Mouse (Mus musculus) megakaryocyte, embryonic 14.5 days (primary cell): ENCODE measurements at regions not wholly inside any gene's neighbourhood (a gene's known extent, or its start where the extent isn't known, plus 50 kb on each side); places are given as distances from the start of the nearest gene placed in this dataset.

ENCODE experiments used
- H3K27me3 ChIP-seq: replicated peaks from 2 replicates; pipeline ENCODE3; 2012; ENCODE audit warnings: inconsistent platforms
- H3K36me3 ChIP-seq: replicated peaks from 2 replicates; pipeline ENCODE3; 2012; ENCODE audit warnings: low read length, inconsistent platforms, mixed read lengths
- H3K4me1 ChIP-seq: 2 replicates; pipeline ENCODE4 v1.6.1; 2012; ENCODE audit warnings: inconsistent platforms
- H3K4me3 ChIP-seq: replicated peaks from 2 replicates; pipeline ENCODE3; 2012; ENCODE audit warnings: moderate library complexity, mild to moderate bottlenecking, inconsistent platforms
- H3K9me3 ChIP-seq: 2 replicates; pipeline ENCODE4 v1.6.1; 2012; ENCODE audit warnings: inconsistent platforms
- FLI1 ChIP-seq: IDR thresholded peaks from 2 replicates; pipeline ENCODE4 v1.6.1; 2012; ENCODE audit warnings: low read length, inconsistent platforms, mixed read lengths
- GATA1 ChIP-seq: IDR thresholded peaks from 3 replicates; pipeline ENCODE4 v1.6.1; 2012; ENCODE audit warnings: mixed read lengths, low read length, inconsistent platforms, borderline replicate concordance

DNA sequence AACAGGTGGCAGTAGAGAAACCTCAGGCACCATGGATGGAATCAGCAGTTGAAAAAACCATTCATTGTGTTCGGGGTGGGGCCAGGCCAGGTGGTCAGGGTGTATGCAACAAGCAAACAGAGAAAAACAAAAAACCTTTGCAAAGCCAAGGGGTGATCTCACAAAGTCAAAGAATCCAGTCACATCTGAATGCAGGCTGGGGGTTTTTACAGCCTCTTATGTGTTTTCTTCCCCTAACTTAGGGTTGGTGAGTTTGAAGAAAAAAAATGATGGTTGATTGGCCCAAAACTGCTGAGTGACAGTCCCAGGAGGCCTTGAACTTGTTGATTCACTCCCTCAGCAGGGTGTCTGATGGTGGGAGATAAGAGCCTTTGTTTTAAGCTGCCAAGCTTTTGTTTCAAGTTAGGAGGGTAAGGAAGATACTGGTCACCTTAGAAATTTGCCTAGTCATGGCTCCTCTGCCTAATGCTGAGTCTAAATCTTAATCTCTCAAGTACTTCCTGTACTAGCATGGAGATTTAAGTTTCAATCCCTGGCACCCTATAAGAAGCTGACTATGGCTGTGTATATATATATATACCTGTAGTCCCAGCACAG, 166.0 kb upstream of the Thsd7b start:
- no peak overlapping the region for H3K4me3 ChIP-seq
- H3K4me1 ChIP-seq, result no peaks in the 10 kb centered on the region

DNA sequence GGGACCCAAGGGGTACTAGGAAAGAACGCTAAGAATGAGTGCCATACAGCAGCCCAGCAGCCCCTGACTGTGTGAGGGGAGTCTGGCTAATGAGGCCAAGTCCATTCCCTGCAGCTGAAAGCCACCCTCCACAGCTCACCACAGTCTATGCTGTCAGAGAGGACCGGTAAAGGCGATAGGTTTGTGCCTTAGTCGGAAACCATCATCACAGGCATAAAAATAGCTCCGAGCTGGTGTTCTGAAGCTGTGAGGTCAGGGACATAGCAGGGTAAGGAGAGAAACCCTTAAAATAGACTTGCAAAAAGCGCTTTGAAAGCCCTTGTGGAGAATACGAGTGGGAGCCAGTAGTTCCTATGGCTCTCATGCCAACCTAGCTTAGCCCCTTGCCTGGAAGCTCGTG, 172.1 kb upstream of the Thsd7b start:
- no peaks in the 10 kb centered on the region for H3K27me3 ChIP-seq
- TF ChIP-seq GATA1, result no peak
- no peak for TF ChIP-seq FLI1
- H3K4me3 ChIP-seq, result no peak overlapping the region
- H3K9me3 ChIP-seq, result 0 out of 2 replicates have a peak, but pooled peaks cover 7% of the 10 kb centered on the region
- H3K4me1 ChIP-seq, result no peaks in the 10 kb centered on the region
- no peaks in the 10 kb centered on the region for H3K36me3 ChIP-seq

More for the DNA sequence above, 166.0 kb upstream of the Thsd7b start:
- Histone ChIP-seq H3K9me3 (no peaks in the 10 kb centered on the region), H3K27me3 (no peaks in the 10 kb centered on the region), H3K36me3 (no peaks in the 10 kb centered on the region)
- no peak for TF ChIP-seq FLI1
- no peak for TF ChIP-seq GATA1

DNA sequence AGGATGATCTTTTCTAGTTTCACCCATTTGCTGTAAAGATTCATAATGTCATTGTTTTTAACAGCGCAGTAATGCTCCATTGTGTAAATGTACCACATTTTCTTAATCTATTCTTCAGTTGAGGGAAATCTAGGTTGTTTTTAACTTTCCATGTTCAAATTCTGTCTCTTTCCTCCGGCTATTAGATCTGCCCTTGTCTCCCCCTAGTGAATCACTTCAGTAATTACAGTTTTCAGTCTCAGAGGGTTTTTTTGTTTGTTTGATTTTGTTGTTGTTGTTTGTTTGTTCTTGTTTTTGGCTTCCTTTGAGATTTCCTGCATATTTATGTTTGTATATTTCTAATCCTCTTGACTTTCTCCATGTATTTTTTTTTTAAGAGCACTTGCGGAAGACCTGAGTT, 194.8 kb upstream of the Thsd7b start:
- Histone ChIP-seq H3K4me1 (no peaks in the 10 kb centered on the region), H3K27me3 (no peaks in the 10 kb centered on the region), H3K4me3 (no peak overlapping the region), H3K36me3 (no peaks in the 10 kb centered on the region), H3K9me3 (no peaks in the 10 kb centered on the region)
- no peak for TF ChIP-seq FLI1
- no peak for TF ChIP-seq GATA1

DNA sequence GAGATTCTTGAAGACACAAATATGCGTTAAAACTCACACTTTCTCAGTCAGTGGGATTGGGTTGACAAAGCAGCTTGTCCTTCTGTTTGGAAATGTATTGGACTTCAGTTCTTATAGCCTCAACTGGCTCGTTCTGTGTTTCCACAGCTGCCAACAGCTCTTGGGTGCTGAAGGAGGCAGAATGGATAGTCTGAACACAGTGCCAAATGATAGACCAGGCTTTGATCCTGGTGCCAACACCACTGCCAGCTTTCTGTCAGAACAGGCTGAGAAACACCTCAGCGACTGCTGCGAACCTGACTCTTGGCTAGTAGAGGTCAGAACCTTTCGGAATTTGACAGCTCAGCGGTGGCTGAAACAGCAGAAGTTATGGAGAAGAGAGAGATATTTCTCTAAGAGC, 215.9 kb upstream of the Thsd7b start:
- Histone ChIP-seq H3K4me1 (no peaks in the 10 kb centered on the region), H3K36me3 (no peaks in the 10 kb centered on the region), H3K4me3 (no peak overlapping the region), H3K9me3 (no peaks in the 10 kb centered on the region), H3K27me3 (no peaks in the 10 kb centered on the region)
- TF ChIP-seq FLI1 (no peak), GATA1 (no peak)

DNA sequence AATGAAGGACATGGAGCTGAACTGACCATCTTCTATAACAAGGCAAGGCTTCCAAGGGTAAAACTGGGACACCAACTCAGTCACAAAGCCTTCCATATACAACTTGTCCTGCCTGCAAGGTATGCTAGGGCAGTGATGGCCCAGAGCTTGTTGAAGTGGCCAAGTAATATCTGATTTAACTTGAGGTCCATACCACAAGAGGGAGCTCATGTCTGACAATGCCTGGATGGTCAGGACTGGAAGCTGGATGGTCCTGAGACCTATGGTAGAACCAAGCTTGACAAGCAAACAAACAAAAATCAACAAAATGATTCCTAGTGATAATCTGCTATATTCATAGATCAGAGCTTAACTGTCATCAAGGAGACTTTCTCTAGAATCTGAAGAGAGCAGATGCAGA, 217.8 kb upstream of the Thsd7b start:
- Histone ChIP-seq H3K9me3 (no peaks in the 10 kb centered on the region), H3K36me3 (no peaks in the 10 kb centered on the region), H3K4me1 (no peaks in the 10 kb centered on the region), H3K27me3 (no peaks in the 10 kb centered on the region), H3K4me3 (no peak overlapping the region)
- TF ChIP-seq FLI1 (no peak), GATA1 (no peak)

DNA sequence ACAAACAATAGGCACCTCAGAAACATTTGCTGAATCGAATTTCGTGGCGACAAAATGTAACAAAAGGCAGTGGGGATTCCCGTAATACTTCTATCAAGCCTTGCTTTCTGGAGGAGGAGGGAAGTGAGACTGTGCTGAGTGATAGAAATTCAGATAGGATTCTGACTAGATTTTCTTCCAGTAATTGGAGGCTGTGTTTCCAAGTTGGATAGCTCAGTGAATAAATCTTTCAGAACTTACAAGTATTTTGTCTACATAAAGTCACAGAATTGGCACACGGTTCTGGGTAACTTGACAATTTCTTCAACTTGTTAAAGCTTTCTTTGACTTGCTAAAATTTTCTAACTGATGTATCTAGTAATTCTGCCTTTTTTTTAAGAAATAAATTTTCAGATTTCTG, 239.4 kb upstream of the Thsd7b start:
- no peak overlapping the region for H3K4me3 ChIP-seq

DNA sequence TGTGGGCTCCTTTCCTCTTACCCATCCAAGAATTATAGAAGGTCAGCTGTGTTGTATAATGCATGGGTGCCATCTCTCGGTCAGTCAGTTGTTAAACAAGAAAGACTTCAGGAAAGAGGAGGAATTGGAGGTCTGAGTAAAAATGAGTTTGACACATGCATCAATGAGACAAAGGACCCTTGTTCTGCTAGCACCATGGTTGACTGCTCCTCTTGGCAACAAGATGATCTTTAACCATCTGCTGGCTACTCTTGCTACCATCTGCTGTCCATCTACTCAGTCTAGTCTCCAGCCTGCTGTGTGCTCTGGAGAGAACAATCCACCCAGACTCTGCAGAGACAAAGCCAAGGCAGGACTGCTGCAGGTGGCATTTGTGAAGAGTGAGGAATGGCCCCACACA, 267.2 kb upstream of the Thsd7b start:
- Histone ChIP-seq H3K27me3 (no peaks in the 10 kb centered on the region), H3K9me3 (no peaks in the 10 kb centered on the region), H3K36me3 (no peaks in the 10 kb centered on the region), H3K4me3 (no peak overlapping the region), H3K4me1 (no peaks in the 10 kb centered on the region)
- no peak for TF ChIP-seq FLI1
- TF ChIP-seq GATA1, result no peak

More for the DNA sequence above, 239.4 kb upstream of the Thsd7b start:
- H3K27me3 ChIP-seq, result no peaks in the 10 kb centered on the region
- H3K36me3 ChIP-seq, result no peaks in the 10 kb centered on the region
- TF ChIP-seq GATA1 (no peak), FLI1 (no peak)
- 0 out of 2 replicates have a peak, but pooled peaks cover 2% of the 10 kb centered on the region for H3K9me3 ChIP-seq
- no peaks in the 10 kb centered on the region for H3K4me1 ChIP-seq

DNA sequence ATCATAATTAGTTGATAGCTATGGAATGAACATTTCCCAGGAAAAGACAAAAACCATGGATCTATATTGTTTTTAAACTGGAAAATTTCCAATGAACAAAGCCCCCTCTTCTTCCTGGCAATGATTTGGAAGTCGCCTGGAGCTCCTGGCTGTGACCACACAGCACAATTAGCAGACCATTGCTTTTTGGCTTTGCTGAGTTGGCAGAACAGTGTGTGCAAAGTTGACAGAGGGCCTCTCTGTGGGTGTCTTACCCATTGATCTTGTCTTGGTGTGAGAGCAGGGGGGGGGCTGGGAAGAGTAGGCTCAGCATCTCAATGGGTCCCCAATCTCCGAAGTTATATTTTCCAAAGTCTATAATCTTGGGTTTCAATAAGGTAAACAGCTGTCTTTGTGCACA, 270.8 kb upstream of the Thsd7b start:
- Histone ChIP-seq H3K36me3 (no peaks in the 10 kb centered on the region), H3K9me3 (no peaks in the 10 kb centered on the region), H3K4me1 (0 out of 2 replicates have a peak, but pooled peaks cover 3% of the 10 kb centered on the region), H3K4me3 (no peak overlapping the region), H3K27me3 (no peaks in the 10 kb centered on the region)
- no peak for TF ChIP-seq GATA1
- no peak for TF ChIP-seq FLI1

DNA sequence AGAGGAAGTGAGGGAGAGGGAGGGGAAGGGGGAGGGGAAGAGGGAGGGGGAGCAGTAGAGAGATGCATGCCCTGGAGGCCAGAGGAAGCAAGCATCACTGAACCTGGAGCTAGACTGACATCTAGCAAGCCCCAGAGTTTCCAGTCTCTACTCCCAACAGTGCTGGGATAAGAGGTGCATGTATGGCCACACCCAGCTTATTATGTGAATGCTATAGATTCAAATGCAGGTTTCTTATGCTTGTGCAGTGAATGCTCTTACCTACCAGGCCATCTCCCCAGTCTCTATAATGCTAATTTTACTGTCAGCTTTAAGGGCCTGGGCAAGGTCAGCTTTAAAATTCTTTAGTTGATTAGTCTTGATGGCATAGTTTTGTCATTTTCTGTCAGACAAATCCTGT, 271.3 kb upstream of the Thsd7b start:
- H3K27me3 ChIP-seq, result no peaks in the 10 kb centered on the region
- H3K4me1 ChIP-seq, result 0 out of 2 replicates have a peak, but pooled peaks cover 3% of the 10 kb centered on the region
- no peaks in the 10 kb centered on the region for H3K9me3 ChIP-seq
- TF ChIP-seq FLI1 (no peak), GATA1 (no peak)
- no peak overlapping the region for H3K4me3 ChIP-seq
- no peaks in the 10 kb centered on the region for H3K36me3 ChIP-seq

DNA sequence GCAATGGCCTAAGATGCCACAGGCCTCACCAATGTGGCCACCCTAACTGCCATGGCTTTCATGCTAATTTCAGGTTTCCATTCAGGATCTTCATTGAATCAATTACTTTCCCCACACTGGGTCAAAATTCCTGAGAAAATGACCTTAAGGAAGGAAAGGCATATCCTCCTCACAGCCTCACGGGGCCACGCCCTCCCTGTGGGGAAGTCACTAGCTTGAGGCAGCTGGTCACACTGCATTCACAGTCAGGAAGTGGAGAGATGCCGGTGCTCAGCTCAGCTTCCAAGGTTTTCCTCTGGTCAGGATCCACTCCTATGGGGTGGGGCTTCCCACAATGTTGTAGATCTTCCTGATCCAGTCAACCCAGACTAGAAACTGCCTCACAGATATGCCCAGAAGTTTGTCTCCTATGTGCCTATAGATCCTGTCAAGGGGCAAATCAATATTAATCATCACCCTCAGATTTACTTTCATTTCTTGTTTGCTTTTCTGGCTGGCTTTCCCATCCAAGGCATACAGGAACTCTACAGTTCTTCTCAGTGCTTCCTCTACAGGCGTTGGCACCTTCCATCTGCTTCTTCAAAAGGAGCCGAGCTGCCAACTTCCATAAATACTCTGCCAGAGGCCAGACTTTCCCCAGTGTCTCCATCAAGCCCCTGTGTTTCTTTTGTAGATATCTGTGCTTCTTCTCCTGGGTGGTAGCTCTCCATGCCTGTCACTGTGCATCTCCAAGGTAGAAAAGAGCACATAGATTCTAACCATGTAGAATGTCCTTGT, 273.2 kb upstream of the Thsd7b start:
- H3K4me1 ChIP-seq, result 0 out of 2 replicates have a peak, but pooled peaks cover 3% of the 10 kb centered on the region
- no peak overlapping the region for H3K4me3 ChIP-seq
- H3K27me3 ChIP-seq, result no peaks in the 10 kb centered on the region
- no peaks in the 10 kb centered on the region for H3K9me3 ChIP-seq
- H3K36me3 ChIP-seq, result no peaks in the 10 kb centered on the region
- no peak for TF ChIP-seq FLI1
- TF ChIP-seq GATA1, result no peak

DNA sequence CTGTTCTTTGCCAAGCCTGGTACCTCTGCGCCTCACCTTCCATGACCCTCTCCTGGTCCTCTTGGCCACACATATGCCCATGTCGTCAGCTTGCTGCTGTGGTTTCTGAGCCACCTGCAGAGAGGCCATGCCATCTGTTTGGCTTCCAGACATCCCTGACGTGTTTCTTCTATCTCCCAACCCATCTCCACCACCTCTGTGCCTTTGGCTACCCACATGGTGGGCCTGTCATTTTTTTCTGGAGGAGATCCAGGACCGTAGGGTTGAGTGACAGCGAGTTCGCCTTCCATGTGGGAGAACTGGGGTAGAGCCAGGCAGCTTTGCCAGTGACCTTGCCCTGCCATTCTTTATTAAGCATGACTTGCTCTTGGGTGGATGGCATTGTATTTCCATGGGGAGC, 278.4 kb upstream of the Thsd7b start:
- H3K9me3 ChIP-seq, result no peaks in the 10 kb centered on the region
- TF ChIP-seq GATA1, result no peak
- TF ChIP-seq FLI1, result no peak
- no peak overlapping the region for H3K4me3 ChIP-seq
- H3K4me1 ChIP-seq, result 0 out of 2 replicates have a peak, but pooled peaks cover under 1% of the 10 kb centered on the region
- H3K27me3 ChIP-seq, result no peaks in the 10 kb centered on the region
- no peaks in the 10 kb centered on the region for H3K36me3 ChIP-seq
